Mouse (Mus musculus): ENCODE measurements around the gene Adamts17. TPM values are rescaled to one million over a fixed set of nuclear protein-coding genes. Genes with fewer than 3 reads are reported as not detected.

Adamts17 gene
- polyA plus RNA-seq, 1 experiment from 2014 or later, result 3.5 TPM

DNA sequence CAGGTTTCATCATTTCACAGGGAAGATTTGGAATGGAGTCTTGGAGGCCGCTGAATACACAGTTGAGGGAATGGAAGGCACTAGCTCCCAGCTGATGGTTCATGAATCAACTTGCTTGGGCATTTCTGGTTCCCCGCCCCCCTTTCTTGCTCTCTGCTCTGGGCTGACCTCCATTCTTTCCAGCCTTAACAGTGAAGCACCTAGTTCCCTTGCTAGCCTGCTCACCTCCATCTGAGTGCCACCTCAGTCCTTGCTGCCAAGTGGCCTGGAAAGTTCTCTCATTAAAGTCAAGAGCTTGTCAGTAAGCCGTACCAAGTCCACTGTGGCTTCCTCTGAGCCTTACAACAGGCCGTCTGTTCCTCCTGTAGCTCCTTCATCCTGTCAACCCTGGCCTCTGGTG, 52.6 kb downstream of the Adamts17 start:
- no peak overlapping the region for H3K4me3 ChIP-seq
- H3K27ac ChIP-seq (replicated peaks), result no peak overlapping the region
- no peaks in the 10 kb centered on the region for H3K36me3 ChIP-seq
- WGBS, result 93% methylated on average over 4 of the region's 4 CpGs
- ATAC-seq (replicated peaks), result no peak
- no peaks in the 10 kb centered on the region for H3K9me3 ChIP-seq
- no peak overlapping the region for H3K4me2 ChIP-seq (replicated peaks)
- H3K27me3 ChIP-seq, result no peaks in the 10 kb centered on the region
- no peaks in the 10 kb centered on the region for H3K4me1 ChIP-seq
- no peak overlapping the region for H3K9ac ChIP-seq (replicated peaks)

DNA sequence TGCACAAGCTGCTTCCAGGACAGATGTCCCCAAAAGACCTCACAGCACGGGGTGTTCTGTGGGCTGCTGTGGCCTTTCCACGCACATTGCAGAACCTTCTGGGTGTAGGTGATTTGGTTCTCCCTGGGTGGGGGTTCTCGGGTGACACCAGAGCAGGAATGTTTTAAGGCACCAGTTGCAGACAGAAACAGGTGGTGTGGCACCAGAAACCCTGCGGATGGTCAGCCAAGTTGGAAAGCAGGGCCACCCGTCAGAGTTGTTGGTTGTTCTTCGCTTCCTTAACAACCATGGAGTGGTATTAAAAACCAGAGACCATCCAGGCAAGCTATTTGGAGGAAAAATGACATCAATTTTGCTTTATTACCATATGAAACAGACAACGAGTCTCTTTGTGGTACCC, 62.8 kb downstream of the Adamts17 start:
- peaks cover 7% of the 10 kb centered on the region; the same call in 1 of the 2 replicates for H3K4me1 ChIP-seq
- ATAC-seq (replicated peaks), result no peak
- no peak overlapping the region for H3K4me3 ChIP-seq
- no peaks in the 10 kb centered on the region for H3K9me3 ChIP-seq
- H3K27me3 ChIP-seq, result no peaks in the 10 kb centered on the region
- H3K27ac ChIP-seq (replicated peaks), result no peak overlapping the region
- WGBS, result 80% methylated on average over 7 of the region's 7 CpGs
- H3K36me3 ChIP-seq, result no peaks in the 10 kb centered on the region
- no peak overlapping the region for H3K4me2 ChIP-seq (replicated peaks)
- H3K9ac ChIP-seq (replicated peaks), result no peak overlapping the region

DNA sequence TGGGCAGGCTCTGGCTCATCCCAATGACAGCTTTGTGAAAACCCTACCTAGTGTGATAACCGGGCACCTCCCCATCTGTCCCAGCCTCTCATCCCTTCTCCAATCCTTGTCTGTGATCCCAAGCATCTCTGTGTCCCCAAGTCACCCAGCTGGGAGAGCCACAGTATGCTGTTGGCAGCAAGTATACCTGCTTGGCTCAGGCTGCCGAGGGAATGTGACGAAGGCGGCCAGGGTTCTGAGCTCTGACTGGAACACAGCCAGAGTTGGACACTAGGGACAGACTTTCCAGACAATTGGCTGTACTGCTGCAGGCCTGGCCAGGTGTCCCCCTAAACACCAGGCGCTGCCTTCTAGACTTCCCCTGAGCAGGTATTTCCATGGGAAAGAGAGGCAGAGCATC, 63.5 kb downstream of the Adamts17 start:
- H3K36me3 ChIP-seq, result no peaks in the 10 kb centered on the region
- H3K4me1 ChIP-seq, result peaks cover 7% of the 10 kb centered on the region; the same call in 1 of the 2 replicates
- H3K4me2 ChIP-seq (replicated peaks), result no peak overlapping the region
- no peaks in the 10 kb centered on the region for H3K9me3 ChIP-seq
- no peak overlapping the region for H3K9ac ChIP-seq (replicated peaks)
- 55% methylated on average over 5 of the region's 5 CpGs for WGBS
- no peaks in the 10 kb centered on the region for H3K27me3 ChIP-seq
- no peak for ATAC-seq (replicated peaks)
- no peak overlapping the region for H3K27ac ChIP-seq (replicated peaks)
- H3K4me3 ChIP-seq, result no peak overlapping the region

DNA sequence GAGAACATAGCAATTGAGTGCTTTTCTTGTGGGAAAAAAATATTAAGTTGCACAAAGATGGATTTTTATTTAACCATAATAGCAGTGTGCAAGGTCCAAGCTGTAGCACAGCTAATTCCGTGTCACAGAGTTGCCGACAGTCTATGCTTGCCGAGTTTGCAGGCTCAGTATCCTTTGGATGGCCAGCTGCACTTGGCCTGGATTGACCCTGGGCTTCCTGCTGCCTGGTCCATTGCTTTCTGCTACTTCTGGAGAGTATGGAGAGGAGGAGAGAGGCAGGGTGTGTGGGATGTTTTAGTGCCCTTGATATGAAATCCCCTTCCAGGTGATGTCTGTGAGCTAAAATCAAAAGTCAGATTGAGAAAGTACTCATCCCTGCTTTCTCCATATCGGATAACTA, 66.4 kb downstream of the Adamts17 start:
- H3K27ac ChIP-seq (replicated peaks), result no peak overlapping the region
- no peak overlapping the region for H3K4me2 ChIP-seq (replicated peaks)
- H3K27me3 ChIP-seq, result no peaks in the 10 kb centered on the region
- ATAC-seq (replicated peaks), result no peak
- H3K4me3 ChIP-seq, result no peak overlapping the region
- 86% methylated on average over 4 of the region's 4 CpGs for WGBS
- H3K9me3 ChIP-seq, result no peaks in the 10 kb centered on the region
- H3K4me1 ChIP-seq, result peaks cover 7% of the 10 kb centered on the region; the same call in 1 of the 2 replicates
- H3K9ac ChIP-seq (replicated peaks), result no peak overlapping the region
- no peaks in the 10 kb centered on the region for H3K36me3 ChIP-seq

DNA sequence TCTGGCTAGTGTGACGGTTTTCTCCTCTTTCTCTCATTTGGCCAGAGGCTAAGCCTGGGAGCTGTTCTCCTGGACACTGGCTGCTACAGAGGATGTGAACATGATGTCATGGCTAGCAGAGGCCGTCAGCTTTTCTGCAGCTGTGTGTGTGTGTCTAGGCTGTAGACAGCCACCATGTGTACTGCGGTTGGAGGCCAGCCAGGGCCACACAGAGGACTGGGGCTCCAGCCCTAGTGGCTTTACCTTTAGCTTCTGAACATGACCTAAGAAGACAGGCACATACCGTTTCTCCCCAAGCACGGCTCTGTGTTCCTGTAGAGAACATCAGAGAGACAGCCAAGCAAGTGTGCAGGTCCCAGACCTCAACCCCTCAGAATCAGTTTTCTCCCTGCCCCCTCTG, 73.3 kb downstream of the Adamts17 start:
- H3K4me2 ChIP-seq (replicated peaks), result no peak overlapping the region
- no peak overlapping the region for H3K4me3 ChIP-seq
- H3K4me1 ChIP-seq, result no peaks in the 10 kb centered on the region
- H3K27ac ChIP-seq (replicated peaks), result no peak overlapping the region
- no peaks in the 10 kb centered on the region for H3K9me3 ChIP-seq
- no peaks in the 10 kb centered on the region for H3K36me3 ChIP-seq
- ATAC-seq (replicated peaks), result no peak
- H3K9ac ChIP-seq (replicated peaks), result no peak overlapping the region
- H3K27me3 ChIP-seq, result no peaks in the 10 kb centered on the region
- WGBS, result 55% methylated on average over 5 of the region's 5 CpGs

DNA sequence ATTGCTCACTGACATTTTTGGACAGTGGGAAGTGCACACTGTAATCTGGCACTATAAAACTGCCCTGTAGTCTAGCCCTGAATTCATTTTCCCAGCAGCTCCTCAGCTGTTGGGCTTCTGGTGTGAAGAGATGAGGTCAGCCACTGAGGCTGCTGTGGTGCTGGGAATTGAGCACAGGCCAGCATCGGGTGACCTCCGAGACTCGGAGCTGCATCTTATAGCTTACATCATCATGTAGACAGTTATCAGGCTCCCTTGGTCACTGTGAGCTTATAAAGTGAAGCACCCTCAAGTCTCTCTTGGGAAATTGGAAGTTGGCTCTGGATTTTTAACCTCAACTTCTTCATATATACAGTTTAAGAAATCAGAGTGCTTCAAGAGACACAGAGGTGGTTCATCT, 84.1 kb downstream of the Adamts17 start:
- no peak overlapping the region for H3K4me2 ChIP-seq (replicated peaks)
- H3K4me3 ChIP-seq, result no peak overlapping the region
- no peak overlapping the region for H3K9ac ChIP-seq (replicated peaks)
- H3K27me3 ChIP-seq, result no peaks in the 10 kb centered on the region
- no peak overlapping the region for H3K27ac ChIP-seq (replicated peaks)
- WGBS, result 93% methylated on average over 3 of the region's 3 CpGs
- H3K36me3 ChIP-seq, result no peaks in the 10 kb centered on the region
- ATAC-seq (replicated peaks), result no peak
- no peaks in the 10 kb centered on the region for H3K4me1 ChIP-seq
- H3K9me3 ChIP-seq, result no peaks in the 10 kb centered on the region

DNA sequence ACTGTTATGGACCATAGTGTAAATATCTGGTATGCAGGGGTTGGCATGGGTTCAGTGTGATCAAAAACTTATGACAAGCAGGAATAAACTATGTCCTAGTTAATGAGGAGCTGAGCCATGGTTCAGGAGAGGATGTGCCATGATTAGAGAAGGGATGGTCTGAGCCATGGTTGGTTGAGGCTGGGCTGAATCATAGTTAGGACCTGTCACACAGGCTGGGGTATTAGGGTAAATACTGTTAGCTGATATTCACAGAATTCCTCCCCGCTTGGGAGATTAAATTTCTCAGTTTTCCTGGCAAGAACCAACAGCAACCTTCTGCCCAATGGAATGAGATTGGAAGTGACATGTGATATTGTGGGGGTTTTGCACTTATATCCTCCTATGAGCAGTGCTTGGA, 84.6 kb downstream of the Adamts17 start:
- ATAC-seq (replicated peaks), result no peak
- Histone ChIP-seq H3K4me3 (no peak overlapping the region), H3K27me3 (no peaks in the 10 kb centered on the region), H3K27ac (replicated peaks) (no peak overlapping the region), H3K4me1 (no peaks in the 10 kb centered on the region), H3K36me3 (no peaks in the 10 kb centered on the region), H3K9ac (replicated peaks) (no peak overlapping the region), H3K9me3 (no peaks in the 10 kb centered on the region), H3K4me2 (replicated peaks) (no peak overlapping the region)
- WGBS, result 97% methylated on average over 1 of the region's 1 CpGs

DNA sequence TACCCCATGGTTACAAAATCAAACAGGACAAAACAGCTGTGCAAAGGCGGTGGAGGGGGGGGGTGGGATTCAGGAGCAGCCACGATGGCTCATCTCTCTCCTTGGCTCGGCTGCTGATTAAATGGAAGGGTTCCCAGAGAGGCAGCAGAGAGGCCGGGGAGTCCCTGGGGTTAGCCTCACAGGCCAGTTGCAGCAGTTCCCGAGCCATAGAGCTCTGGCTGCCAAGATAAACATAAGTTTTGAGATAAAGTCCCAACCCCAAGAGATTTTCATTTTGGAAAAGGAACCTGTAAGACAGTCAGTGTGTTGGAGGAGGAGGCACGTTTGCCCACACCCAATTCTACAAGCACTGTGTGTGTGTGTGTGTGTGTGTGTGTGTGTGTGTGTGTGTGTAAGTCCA, 89.7 kb downstream of the Adamts17 start:
- no peaks in the 10 kb centered on the region for H3K9me3 ChIP-seq
- no peak overlapping the region for H3K27ac ChIP-seq (replicated peaks)
- H3K36me3 ChIP-seq, result no peaks in the 10 kb centered on the region
- ATAC-seq (replicated peaks), result no peak
- 58% methylated on average over 6 of the region's 6 CpGs for WGBS
- no peaks in the 10 kb centered on the region for H3K27me3 ChIP-seq
- no peak overlapping the region for H3K4me2 ChIP-seq (replicated peaks)
- no peak overlapping the region for H3K4me3 ChIP-seq
- H3K9ac ChIP-seq (replicated peaks), result no peak overlapping the region
- peaks cover 11% of the 10 kb centered on the region for H3K4me1 ChIP-seq

DNA sequence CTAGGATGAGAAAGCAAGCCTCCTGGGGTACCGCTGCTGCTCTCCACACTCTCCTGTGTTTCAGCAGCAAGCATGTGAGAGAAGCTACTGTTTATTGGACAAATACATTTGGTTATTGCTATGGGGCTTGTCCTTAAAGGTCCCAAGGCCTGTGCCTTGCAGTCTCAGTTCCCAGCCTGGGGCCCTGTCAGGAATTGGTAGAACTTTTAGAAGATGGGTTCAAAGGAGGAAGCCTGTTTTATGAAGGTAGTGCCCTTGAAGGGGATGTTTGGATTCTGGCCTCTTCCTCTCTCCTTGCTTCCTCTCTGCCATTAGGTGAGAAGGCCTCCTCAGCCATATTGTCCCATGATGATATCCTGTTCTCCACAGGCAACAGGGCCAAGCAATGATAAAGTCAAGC, 91.8 kb downstream of the Adamts17 start:
- Histone ChIP-seq H3K4me1 (peaks cover 22% of the 10 kb centered on the region), H3K9ac (replicated peaks) (no peak overlapping the region), H3K4me2 (replicated peaks) (no peak overlapping the region), H3K4me3 (no peak overlapping the region), H3K27ac (replicated peaks) (no peak overlapping the region), H3K36me3 (no peaks in the 10 kb centered on the region), H3K9me3 (no peaks in the 10 kb centered on the region), H3K27me3 (no peaks in the 10 kb centered on the region)
- ATAC-seq (replicated peaks), result no peak
- 97% methylated on average over 1 of the region's 1 CpGs for WGBS

DNA sequence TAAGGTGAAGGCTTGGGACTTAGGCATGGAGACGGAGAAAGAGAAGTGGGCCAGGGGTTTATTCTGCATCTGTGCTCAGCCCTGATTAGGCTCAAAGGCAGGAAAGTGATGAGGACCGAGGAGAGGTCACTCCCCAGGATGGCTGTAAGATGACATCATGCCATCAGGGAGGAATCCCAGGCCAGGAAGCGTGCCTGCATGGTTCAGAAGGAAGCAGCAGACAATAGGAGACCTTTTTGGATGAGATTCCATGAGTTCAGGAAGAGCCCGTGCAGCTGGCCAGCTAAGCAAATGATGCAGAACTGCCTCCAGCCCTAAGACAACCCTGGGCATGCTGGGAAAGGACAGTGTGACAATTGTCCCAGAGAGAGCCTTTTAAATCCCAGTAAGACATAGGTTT, 93.7 kb downstream of the Adamts17 start:
- H3K4me3 ChIP-seq, result no peak overlapping the region
- no peaks in the 10 kb centered on the region for H3K9me3 ChIP-seq
- no peak for ATAC-seq (replicated peaks)
- H3K9ac ChIP-seq (replicated peaks), result no peak overlapping the region
- H3K36me3 ChIP-seq, result no peaks in the 10 kb centered on the region
- H3K27ac ChIP-seq (replicated peaks), result no peak overlapping the region
- no peaks in the 10 kb centered on the region for H3K27me3 ChIP-seq
- H3K4me2 ChIP-seq (replicated peaks), result no peak overlapping the region
- peaks cover 25% of the 10 kb centered on the region for H3K4me1 ChIP-seq
- 38% methylated on average over 4 of the region's 4 CpGs for WGBS

DNA sequence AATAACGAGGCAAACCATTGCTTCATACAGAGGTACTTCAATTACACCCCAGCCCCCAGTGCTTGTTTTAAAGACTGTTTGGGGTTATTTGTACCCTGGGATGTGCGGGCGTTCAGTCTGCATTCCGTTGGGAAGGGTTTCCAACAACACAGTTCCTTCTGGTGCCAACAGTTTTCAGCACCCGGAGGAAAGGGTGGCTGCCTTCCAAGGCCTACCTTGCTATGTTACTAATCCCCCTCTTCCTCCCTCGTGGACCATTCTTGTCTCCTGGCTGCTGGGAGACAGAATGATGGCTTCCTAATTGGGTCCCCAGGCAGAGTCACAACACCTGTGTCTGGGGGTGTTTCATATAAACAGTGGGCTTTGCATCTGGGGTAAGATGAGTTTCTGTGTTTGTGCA, 94.5 kb downstream of the Adamts17 start:
- H3K27me3 ChIP-seq, result no peaks in the 10 kb centered on the region
- H3K9ac ChIP-seq (replicated peaks), result no peak overlapping the region
- no peaks in the 10 kb centered on the region for H3K9me3 ChIP-seq
- ATAC-seq (replicated peaks), result no peak
- no peak overlapping the region for H3K27ac ChIP-seq (replicated peaks)
- H3K4me2 ChIP-seq (replicated peaks), result no peak overlapping the region
- H3K4me3 ChIP-seq, result no peak overlapping the region
- 21% methylated on average over 6 of the region's 6 CpGs for WGBS
- H3K4me1 ChIP-seq, result peaks cover 25% of the 10 kb centered on the region
- H3K36me3 ChIP-seq, result no peaks in the 10 kb centered on the region

DNA sequence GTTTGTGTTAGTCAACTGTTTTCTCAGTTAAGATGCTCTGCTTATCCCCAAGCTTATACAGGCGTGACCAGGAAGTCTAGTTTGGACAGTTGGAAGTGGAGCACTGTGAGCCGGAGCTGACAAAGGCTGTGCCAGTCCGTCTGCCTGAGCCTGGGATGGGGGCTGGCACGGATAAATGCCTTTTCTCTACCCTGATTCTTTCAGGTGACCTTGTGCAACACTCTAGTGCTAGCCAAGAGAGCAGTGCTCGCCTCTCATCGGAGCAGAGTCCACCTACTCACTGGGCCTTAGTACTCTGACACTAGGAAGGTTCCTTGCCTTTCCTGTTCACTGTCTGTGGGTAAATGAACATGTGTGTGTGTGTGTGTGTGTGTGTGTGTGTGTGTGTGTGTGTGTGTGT, 95.5 kb downstream of the Adamts17 start:
- no peak overlapping the region for H3K9ac ChIP-seq (replicated peaks)
- H3K4me3 ChIP-seq, result no peak overlapping the region
- no peak overlapping the region for H3K27ac ChIP-seq (replicated peaks)
- no peaks in the 10 kb centered on the region for H3K9me3 ChIP-seq
- no peaks in the 10 kb centered on the region for H3K27me3 ChIP-seq
- no peak overlapping the region for H3K4me2 ChIP-seq (replicated peaks)
- no peak for ATAC-seq (replicated peaks)
- peaks cover 25% of the 10 kb centered on the region for H3K4me1 ChIP-seq
- WGBS, result 88% methylated on average over 6 of the region's 6 CpGs
- no peaks in the 10 kb centered on the region for H3K36me3 ChIP-seq

DNA sequence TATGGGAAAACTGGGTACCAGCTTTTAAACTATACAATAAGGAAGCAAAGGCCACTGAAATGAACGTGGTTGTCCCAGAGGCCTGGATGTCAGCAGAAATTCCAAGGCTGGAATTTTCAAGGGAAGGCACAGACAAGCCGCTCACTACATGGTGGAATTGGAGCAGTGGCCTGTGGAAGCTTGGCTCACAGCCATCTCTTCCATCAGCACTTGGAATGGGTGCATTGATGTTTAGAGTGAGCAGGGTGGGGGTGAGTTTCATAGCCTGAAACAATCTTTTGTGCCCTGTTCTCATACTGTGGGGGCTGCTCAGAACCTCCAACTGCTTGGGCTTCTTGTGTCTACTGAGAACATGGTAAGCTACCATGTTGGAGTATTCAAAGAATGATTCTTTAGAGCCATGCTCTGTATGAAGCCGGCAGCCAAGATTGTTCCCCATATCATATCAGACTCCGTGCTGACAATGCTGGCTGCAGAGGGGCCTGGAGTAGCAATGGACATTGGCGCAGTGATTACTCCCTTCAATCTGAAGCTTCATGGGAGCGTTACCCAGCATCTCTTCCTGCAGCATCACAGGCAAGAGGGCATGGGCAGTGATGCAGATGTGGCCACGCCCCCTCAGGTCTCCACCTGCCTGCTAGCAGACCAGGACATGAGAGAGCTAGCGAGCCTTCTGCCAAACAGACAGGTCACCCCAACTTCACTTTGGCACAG, 96.7 kb downstream of the Adamts17 start:
- H3K27ac ChIP-seq (replicated peaks), result no peak overlapping the region
- no peaks in the 10 kb centered on the region for H3K36me3 ChIP-seq
- H3K4me1 ChIP-seq, result peaks cover 25% of the 10 kb centered on the region
- WGBS, result 68% methylated on average over 8 of the region's 8 CpGs
- no peaks in the 10 kb centered on the region for H3K27me3 ChIP-seq
- H3K9me3 ChIP-seq, result no peaks in the 10 kb centered on the region
- H3K9ac ChIP-seq (replicated peaks), result no peak overlapping the region
- ATAC-seq (replicated peaks), result peak; percentile 47
- no peak overlapping the region for H3K4me3 ChIP-seq
- no peak overlapping the region for H3K4me2 ChIP-seq (replicated peaks)

All from forebrain, embryonic 15.5 days (tissue).